Mouse (Mus musculus) ovary, adult 2 months (tissue): ENCODE data around the gene Olfr374. TPM values are rescaled to one million over a fixed set of nuclear protein-coding genes. Genes with fewer than 3 reads are reported as not detected.

Source experiments
- polyA plus RNA-seq: library from polyadenylated mRNA; depleted of rRNA; stranded (reverse); fragments of >200 nt; gene quantifications from 2 replicates; pipeline ENCODE4 v1.2.3, GENCODE M21; 2012; rRNA removed

The Olfr374 gene
- not detected in 2 replicates for polyA plus RNA-seq

GRCm38 (mm10) chr8:72106740-72107139 is at the start of gene Olfr374:
Gene Olfr374, plus strand, starts transcription at chr8:72107040.

DNA sequence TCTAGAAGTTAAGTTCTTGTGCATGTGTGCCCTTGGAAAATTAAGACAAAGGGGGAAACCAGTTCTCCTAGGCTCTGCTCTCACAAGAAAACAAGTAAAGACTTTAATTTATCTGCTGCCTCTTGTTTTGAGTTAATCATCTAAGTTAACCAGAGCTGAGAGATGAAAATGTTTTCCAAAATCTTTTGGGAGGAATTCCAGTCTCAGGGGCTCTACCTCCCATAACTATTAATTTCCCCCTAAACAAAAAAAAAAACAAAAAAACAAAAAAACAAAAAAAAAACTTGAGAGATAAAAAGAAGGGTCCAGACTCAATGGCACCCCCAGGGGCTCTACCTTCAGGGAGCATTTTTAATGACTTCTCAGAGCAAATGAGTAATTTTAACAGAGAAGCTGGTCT is 24.0 kb upstream of the Olfr374 start, which contains the start of gene Olfr373:
TSS of gene Olfr373 (plus strand) at position 301 of the 400 bp plus-strand sequence.

DNA sequence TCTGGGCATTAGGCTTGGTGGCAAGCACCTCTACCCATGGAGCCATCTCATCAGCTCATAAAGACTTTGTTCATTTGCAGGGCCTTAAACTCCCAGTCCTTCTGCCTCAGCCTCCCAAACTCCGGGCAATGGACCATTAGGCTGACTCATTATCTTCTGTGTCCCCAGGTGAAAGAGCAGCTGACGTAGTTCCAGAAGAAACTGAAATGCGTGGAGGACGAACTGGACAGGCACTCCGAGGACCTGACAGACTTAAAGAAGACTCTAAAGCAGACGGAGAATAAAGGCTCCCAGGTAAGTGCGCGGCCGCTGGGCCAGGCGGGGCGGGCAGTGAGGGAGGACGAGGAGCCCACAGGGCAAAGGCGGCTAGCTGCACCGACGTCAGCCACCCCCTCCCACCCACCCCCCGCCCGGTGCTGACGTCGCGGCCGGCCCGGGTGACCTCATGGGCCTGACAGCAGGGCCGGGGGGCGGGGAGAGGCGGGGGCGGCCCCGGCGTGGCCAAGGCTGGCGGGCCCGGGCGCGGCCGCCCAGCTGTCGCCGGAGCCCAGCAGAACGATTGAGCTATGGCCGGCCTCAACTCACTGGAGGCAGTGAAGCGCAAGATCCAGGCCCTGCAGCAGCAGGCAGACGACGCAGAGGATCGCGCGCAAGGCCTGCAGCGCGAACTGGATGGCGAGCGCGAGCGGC is 28.1 kb downstream of the Olfr374 start, which contains the start of gene Tpm4:
TSS of gene Tpm4 (plus strand) at position 220 of the 690 bp plus-strand sequence.

DNA sequence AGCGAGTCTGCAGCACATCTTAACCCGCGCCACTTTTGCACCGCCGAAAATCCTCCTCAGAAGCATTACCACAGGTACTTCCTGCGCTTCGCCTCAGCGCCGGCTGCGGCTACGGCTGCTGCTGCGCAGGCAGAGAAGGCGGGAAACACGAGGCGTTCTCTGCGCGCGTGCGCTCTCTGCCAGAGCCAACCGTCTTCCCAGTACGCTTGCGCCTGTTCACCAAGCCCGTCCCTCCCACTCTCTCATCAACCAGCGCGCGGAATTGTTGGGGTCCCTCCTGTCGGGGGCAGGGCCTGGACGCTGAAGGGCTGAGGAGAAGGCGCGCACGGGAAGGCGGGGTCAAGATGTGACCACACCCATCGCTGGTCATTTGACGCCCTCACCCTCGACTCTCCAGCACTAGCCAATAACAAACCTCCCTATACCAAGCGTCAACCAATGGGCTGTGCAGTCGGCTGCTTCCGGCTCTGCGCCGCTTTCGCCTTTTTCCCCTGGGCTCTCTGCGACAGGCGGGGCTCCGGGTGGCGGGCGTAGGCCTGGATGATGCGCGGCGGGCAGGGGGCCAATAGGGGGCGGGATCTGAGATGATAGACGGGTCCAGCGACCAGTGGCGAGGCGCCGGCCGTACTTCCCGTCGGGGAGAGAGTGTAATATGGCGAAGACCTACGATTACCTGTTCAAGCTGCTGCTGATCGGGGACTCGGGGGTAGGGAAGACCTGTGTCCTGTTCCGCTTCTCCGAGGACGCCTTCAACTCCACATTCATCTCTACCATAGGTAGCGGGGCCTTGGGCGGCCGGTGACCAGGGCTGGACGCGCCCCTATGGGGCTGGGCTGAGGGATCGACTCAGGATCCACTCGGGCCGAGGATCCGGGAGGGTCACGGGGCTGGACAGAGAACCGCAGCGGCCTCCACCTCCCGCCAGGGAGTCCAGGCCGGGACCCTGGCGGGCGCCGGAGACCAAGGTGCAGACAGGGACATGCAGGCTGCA is 54.2 kb downstream of the Olfr374 start, which contains the start of gene Rab8a:
TSS of gene Rab8a (plus strand) at position 494 of the 991 bp plus-strand sequence.

Other genes starting within 250 kb of the Olfr374 start
- gene Zfp709, start 225.0 kb upstream of the Olfr374 start, polyA plus RNA-seq: 0.28 and 0.37 TPM in 2 replicates
- gene Zfp882, start 198.4 kb upstream of the Olfr374 start, polyA plus RNA-seq: 0.95 and 1.0 TPM in 2 replicates
- gene Zfp617, start 198.4 kb upstream of the Olfr374 start, polyA plus RNA-seq: 2.4 and 2.6 TPM in 2 replicates
- 3.5 and 4.3 TPM in 2 replicates for gene Zfp961, start 156.0 kb upstream of the Olfr374 start, polyA plus RNA-seq
- 4.7 and 8.0 TPM in 2 replicates for gene Cyp4f18, start 97.4 kb upstream of the Olfr374 start, polyA plus RNA-seq
- not detected in 2 replicates for gene Olfr372, start 65.8 kb upstream of the Olfr374 start, polyA plus RNA-seq
- gene Olfr373, start 23.9 kb upstream of the Olfr374 start, polyA plus RNA-seq: not detected in 2 replicates
- gene Tpm4, start 27.9 kb downstream of the Olfr374 start, polyA plus RNA-seq: 112 and 149 TPM in 2 replicates
- gene Rab8a, start 54.2 kb downstream of the Olfr374 start, polyA plus RNA-seq: 20.5 and 24.4 TPM in 2 replicates
- gene Hsh2d, start 82.6 kb downstream of the Olfr374 start, polyA plus RNA-seq: 0.53 and 0.71 TPM in 2 replicates
- 0.41 TPM in 1 of 2 replicates, not detected in the other for gene Cib3, start 105.8 kb downstream of the Olfr374 start, polyA plus RNA-seq
- gene Gm11034, start 106.6 kb downstream of the Olfr374 start, polyA plus RNA-seq: not detected in 2 replicates
- gene Fam32a, start 112.7 kb downstream of the Olfr374 start, polyA plus RNA-seq: 33.0 and 50.7 TPM in 2 replicates
- gene Ap1m1, start 133.0 kb downstream of the Olfr374 start, polyA plus RNA-seq: 102 and 137 TPM in 2 replicates
- gene Gm10282, start 198.2 kb downstream of the Olfr374 start, polyA plus RNA-seq: 1.5 and 1.7 TPM in 2 replicates
- gene Klf2, start 212.0 kb downstream of the Olfr374 start, polyA plus RNA-seq: 63.9 and 91.3 TPM in 2 replicates